Mouse (Mus musculus) G1E (cell line): ENCODE results near the gene Gm12887. TPM values are rescaled to one million over a fixed set of nuclear protein-coding genes. Genes with fewer than 3 reads are reported as not detected.

Experiments used
- ATAC-seq: 2 replicates; pipeline ENCODE4 v1.8.0; 2016; ENCODE audit warnings: mild to moderate bottlenecking; ENCODE audit not compliant: insufficient number of reproducible peaks, poor library complexity, low FRiP score, severe bottlenecking; ENCODE audit errors: extremely low read depth
- DNase-seq: peaks from one replicate; pipeline ENCODE4 v3.0.0; 2012; ENCODE audit warnings: low spot score
- H3K27me3 ChIP-seq: 2 replicates; pipeline ENCODE4 v1.6.1; 2012; ENCODE audit warnings: mild to moderate bottlenecking, low read length, inconsistent platforms; ENCODE audit not compliant: insufficient read depth
- H3K36me3 ChIP-seq: replicated peaks from 2 replicates; pipeline ENCODE3; 2012; ENCODE audit warnings: mild to moderate bottlenecking, inconsistent platforms
- H3K4me1 ChIP-seq: 2 replicates; pipeline ENCODE4 v1.6.1; 2012; ENCODE audit warnings: low read depth, low read length, inconsistent platforms, mixed read lengths; ENCODE audit not compliant: insufficient read depth
- H3K4me3 ChIP-seq: 2 replicates; pipeline ENCODE4 v1.5.1; 2012; ENCODE audit warnings: low read depth, mild to moderate bottlenecking, inconsistent platforms, low read length, moderate library complexity, mixed read lengths
- H3K9me3 ChIP-seq: replicated peaks from 2 replicates; pipeline ENCODE4 v1.6.1; 2012; ENCODE audit warnings: inconsistent platforms
- CTCF ChIP-seq: IDR thresholded peaks from 2 replicates; pipeline ENCODE4 v1.5.1; 2012; ENCODE audit warnings: low read depth, low read length, inconsistent platforms, mixed read lengths
- GATA1 ChIP-seq: IDR thresholded peaks from 2 replicates; pipeline ENCODE4 v1.6.1; 2012; ENCODE audit warnings: borderline replicate concordance, low read length, inconsistent platforms, mixed read lengths
- GATA2 ChIP-seq: IDR thresholded peaks from 2 replicates; pipeline ENCODE4 v1.6.1; 2012; ENCODE audit warnings: low read depth, low read length, inconsistent platforms, borderline replicate concordance
- POLR2AphosphoS5 ChIP-seq: IDR thresholded peaks from 2 replicates; pipeline ENCODE4 v1.6.1; 2012; ENCODE audit warnings: low read depth, low read length, inconsistent platforms; ENCODE audit not compliant: insufficient replicate concordance
- TAL1 ChIP-seq: conservative IDR thresholded peaks from 2 replicates; pipeline ENCODE4 v1.6.1; 2012; ENCODE audit warnings: low read depth, low read length, inconsistent platforms, mixed read lengths
- polyA plus RNA-seq: library from polyadenylated mRNA; stranded (reverse); fragments of >175 nt; gene quantifications from 2 replicates; pipeline ENCODE4 v1.2.3, GENCODE M21; 2012
- total RNA-seq, 2 experiments: library from RNA; stranded (forward) in 1 of 2; stranded (reverse) in 1 of 2; fragments of 200-1000 nt in 1 of 2; fragments of >200 nt in 1 of 2; fragmentation: Nextera tagmentation in 1 of 2; gene quantifications; 2 replicates each; pipeline ENCODE4 v1.2.3; 2014 to 2017

Gm12887 gene
- total RNA-seq (2014; fragmentation: Nextera tagmentation) (not detected in 2 replicates), total RNA-seq (2017) (not detected in 2 replicates), polyA plus RNA-seq (not detected in 2 replicates)

DNA sequence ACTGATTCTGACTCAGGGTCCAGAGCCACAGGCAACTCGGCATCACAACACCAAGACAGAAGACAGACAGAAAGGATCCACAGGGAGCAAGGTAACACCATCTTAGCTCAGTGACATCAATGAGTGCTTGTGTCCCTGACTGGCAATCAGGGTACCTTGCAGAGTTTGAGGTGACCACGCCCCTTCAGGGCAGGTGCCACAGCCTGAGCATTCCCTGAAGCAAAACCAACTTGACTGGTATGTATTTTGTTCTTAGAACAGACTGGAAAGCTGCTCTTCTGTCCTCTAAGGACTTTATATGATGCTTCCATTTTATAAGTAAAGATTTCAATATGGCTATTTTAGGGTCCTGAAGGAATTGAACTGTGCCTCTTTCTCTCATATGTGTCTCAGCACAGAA, at the start of gene Gm12887:
TSS of gene Gm12887 (minus strand) at position 101 of the 400 bp plus-strand sequence.
- H3K4me1 ChIP-seq = no peaks in the 10 kb centered on the region
- H3K9me3 ChIP-seq = peaks cover 8% of the 10 kb centered on the region
- ATAC-seq (no peak), DNase-seq (no peak)
- TF ChIP-seq CTCF (no peak), GATA1 (no peak), TAL1 (no peak), GATA2 (no peak), POLR2AphosphoS5 (no peak)
- no peaks in the 10 kb centered on the region for H3K27me3 ChIP-seq
- H3K4me3 ChIP-seq = no peak within 1 kb of the TSS
- H3K36me3 ChIP-seq = no peaks in the 10 kb centered on the region

DNA sequence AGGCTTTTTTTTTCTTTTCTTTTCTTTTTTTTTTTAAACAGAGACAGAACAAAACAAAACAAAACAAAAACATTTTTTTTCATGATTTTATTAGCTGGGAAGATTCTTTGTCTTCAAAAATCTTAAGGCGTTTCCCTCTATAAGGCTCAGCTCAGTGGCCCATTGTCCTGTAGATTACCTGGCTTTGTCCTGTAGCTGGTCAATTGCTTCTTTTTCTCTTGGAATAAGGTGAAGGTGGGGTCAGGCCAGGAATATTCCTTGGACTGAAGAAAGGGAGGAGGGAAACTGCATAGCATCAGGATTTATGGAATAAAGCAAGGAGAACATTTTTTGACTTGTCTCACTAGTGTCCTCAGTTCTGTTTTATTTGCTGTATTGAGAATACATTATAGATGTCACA, 35.1 kb upstream of the Gm12887 start:
- ATAC-seq (no peak), DNase-seq (no peak)
- Histone ChIP-seq H3K27me3 (no peaks in the 10 kb centered on the region), H3K4me1 (no peaks in the 10 kb centered on the region), H3K9me3 (peaks cover 2% of the 10 kb centered on the region; the same call in 1 of the 2 replicates), H3K36me3 (no peaks in the 10 kb centered on the region), H3K4me3 (no peak overlapping the region)
- TF ChIP-seq POLR2AphosphoS5 (no peak), GATA2 (no peak), GATA1 (no peak), CTCF (no peak), TAL1 (no peak)

Other genes starting within 250 kb of the Gm12887 start
- gene Gm12886, start 199.0 kb downstream of the Gm12887 start, total RNA-seq (2014; fragmentation: Nextera tagmentation) = not detected in 2 replicates
- gene Gm12886, start 199.0 kb downstream of the Gm12887 start, total RNA-seq (2017) = 0.16 TPM in 1 of 2 replicates, not detected in the other
- not detected in 2 replicates for gene Gm12886, start 199.0 kb downstream of the Gm12887 start, polyA plus RNA-seq